Mouse (Mus musculus) limb, embryonic 12.5 days (tissue): ENCODE results near the gene Cacna1d. TPM values are rescaled to one million over a fixed set of nuclear protein-coding genes. Genes with fewer than 3 reads are reported as not detected.

ENCODE experiments used
- ATAC-seq: fragments of 200-750 bp; cut with Nextera tagmentation; 2 replicates; pipeline ENCODE4 v1.8.0; 2017; ENCODE audit warnings: low read depth, moderate TSS enrichment; ENCODE audit not compliant: insufficient number of reproducible peaks, insufficient read depth, low FRiP score, low TSS enrichment
- H3K27ac ChIP-seq: fragments of 300-500 bp; sonication (generic); 2 replicates; pipeline ENCODE4 v1.5.1; 2016; ENCODE audit warnings: mild to moderate bottlenecking, moderate library complexity
- H3K27me3 ChIP-seq: fragments of 300-500 bp; sonication (generic); 2 replicates; pipeline ENCODE4 v1.6.1; 2016; ENCODE audit warnings: mild to moderate bottlenecking, moderate library complexity
- H3K36me3 ChIP-seq: fragments of 300-500 bp; sonication (generic); 2 replicates; pipeline ENCODE4 v1.6.1; 2016; ENCODE audit warnings: mild to moderate bottlenecking, moderate library complexity
- H3K4me1 ChIP-seq: fragments of 300-500 bp; sonication (generic); replicated peaks from 2 replicates; pipeline ENCODE4 v1.6.1; 2016
- H3K4me2 ChIP-seq: fragments of 300-500 bp; sonication (generic); 2 replicates; pipeline ENCODE4 v1.6.1; 2016; ENCODE audit warnings: mild to moderate bottlenecking, moderate library complexity
- H3K4me3 ChIP-seq: fragments of 300-500 bp; sonication (generic); replicated peaks from 2 replicates; pipeline ENCODE4 v1.5.1; 2016; ENCODE audit warnings: mild to moderate bottlenecking
- H3K9ac ChIP-seq: fragments of 300-500 bp; sonication (generic); replicated peaks from 2 replicates; pipeline ENCODE4 v1.6.1; 2016; ENCODE audit warnings: mild to moderate bottlenecking, moderate library complexity
- H3K9me3 ChIP-seq: fragments of 300-500 bp; sonication (generic); 2 replicates; pipeline ENCODE4 v1.6.1; 2016; ENCODE audit warnings: mild to moderate bottlenecking, moderate library complexity
- WGBS: fragments of 180-500 bp; shearing (Covaris S2); methylation state at CpG from one replicate; pipeline ENCODE4 v1.1.7; 2016; 5-methylcytosine and 5-hydroxymethylcytosine counted together
- polyA plus RNA-seq: library from polyadenylated mRNA; unstranded; fragments of >200 nt; fragmentation: Nextera tagmentation; extraction: Ambion mirVana; gene quantifications from 2 replicates; pipeline ENCODE4 v1.2.1, GENCODE M21; 2016

Cacna1d gene
- polyA plus RNA-seq, 1 experiment from 2014 or later = 3.0 TPM

DNA sequence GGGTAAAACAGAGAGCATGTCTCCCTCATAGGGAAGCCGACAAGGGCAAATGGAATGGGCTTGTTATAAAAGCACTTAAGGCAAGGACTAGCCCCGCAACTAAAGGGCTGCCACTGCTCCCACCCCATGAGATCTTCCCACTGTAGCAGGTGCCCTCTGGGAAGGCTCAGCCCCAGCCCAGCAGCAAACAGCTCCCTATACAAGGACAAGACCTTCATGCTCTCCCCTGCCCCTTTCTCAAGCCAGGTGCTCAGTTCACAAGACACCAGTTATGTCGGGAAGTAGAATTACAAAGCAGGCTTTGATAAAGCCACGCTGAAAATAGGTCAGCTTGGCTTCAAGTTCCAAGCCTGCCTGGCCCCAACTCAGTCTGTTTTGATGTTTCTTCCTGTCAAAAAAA lies 233.6 kb downstream of the Cacna1d start:
- H3K4me3 ChIP-seq = no peak overlapping the region
- H3K4me1 ChIP-seq = peaks cover 31% of the 10 kb centered on the region
- H3K9ac ChIP-seq = no peak overlapping the region
- no peak overlapping the region for H3K27ac ChIP-seq
- ATAC-seq = no peak
- H3K9me3 ChIP-seq = no peaks in the 10 kb centered on the region
- H3K4me2 ChIP-seq = no peak overlapping the region
- no peaks in the 10 kb centered on the region for H3K36me3 ChIP-seq
- 44% methylated on average over 4 of the region's 4 CpGs for WGBS
- peaks cover 7% of the 10 kb centered on the region; the same call in 1 of the 2 replicates for H3K27me3 ChIP-seq

DNA sequence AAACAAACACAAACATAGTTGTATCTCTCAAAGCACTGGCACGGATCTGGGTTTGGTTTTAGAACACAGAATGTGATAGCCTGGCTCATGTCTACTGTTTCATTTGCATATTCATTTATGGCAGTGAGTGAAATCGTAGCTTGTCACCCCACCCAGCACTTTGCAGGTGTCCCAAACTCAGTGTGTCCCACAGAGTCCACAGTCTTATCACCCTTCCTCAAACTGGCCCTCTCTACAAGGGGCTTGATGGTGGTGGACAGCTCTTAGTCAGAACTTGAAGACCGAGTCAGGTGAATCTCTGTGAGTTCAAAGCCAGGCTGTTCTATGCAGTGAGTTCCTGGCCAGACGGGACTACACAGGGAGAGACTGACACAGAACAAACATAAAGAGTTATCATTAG lies 234.8 kb downstream of the Cacna1d start:
- H3K4me2 ChIP-seq = no peak overlapping the region
- 72% methylated on average over 4 of the region's 4 CpGs for WGBS

DNA sequence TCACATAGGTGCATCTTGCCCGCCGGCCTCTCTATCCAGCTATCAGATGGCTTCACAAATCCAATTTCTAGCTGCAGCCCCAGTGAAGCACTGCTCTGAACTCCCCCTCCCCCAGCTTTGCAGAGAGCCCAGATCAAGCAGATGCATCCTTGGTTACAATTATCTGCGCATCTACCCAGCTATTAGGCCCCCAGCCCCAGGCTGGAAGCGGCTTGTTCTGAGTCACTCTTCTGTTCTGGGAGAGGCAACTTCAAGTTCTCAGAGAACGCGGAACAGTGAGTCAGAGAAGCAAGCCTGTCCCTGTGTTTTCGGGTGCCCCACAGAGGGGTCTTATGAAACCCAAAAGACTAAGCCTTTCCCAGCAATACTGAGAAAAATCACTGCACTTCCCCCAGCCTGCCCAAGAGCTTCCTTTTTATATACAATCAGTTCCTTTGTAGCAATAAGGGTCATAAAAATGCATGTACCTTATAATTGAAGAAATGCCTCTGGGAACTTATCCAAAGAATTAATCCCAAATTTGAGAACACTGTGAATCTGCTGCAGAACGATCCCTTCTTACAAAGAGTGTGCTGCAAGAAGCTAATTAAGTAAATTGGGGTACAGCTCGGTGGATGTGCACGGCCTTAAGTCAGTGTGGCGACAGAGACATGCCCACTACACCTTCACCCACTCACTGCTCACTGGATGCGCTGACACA lies 235.4 kb downstream of the Cacna1d start:
- no peak for ATAC-seq
- H3K36me3 ChIP-seq = no peaks in the 10 kb centered on the region
- no peaks in the 10 kb centered on the region for H3K9me3 ChIP-seq
- peak overlapping the region; percentile 25; the same call in 1 of the 2 replicates for H3K27ac ChIP-seq
- H3K4me1 ChIP-seq = peaks cover 24% of the 10 kb centered on the region
- WGBS = 68% methylated on average over 12 of the region's 12 CpGs
- H3K9ac ChIP-seq = no peak overlapping the region
- no peak overlapping the region for H3K4me2 ChIP-seq
- H3K27me3 ChIP-seq = peaks cover 7% of the 10 kb centered on the region; the same call in 1 of the 2 replicates
- H3K4me3 ChIP-seq = no peak overlapping the region

More for the DNA sequence above, 234.8 kb downstream of the Cacna1d start:
- Histone ChIP-seq H3K9me3 (no peaks in the 10 kb centered on the region), H3K9ac (no peak overlapping the region), H3K27me3 (peaks cover 7% of the 10 kb centered on the region; the same call in 1 of the 2 replicates), H3K4me3 (no peak overlapping the region), H3K36me3 (no peaks in the 10 kb centered on the region), H3K4me1 (peaks cover 25% of the 10 kb centered on the region), H3K27ac (no peak overlapping the region)
- no peak for ATAC-seq

DNA sequence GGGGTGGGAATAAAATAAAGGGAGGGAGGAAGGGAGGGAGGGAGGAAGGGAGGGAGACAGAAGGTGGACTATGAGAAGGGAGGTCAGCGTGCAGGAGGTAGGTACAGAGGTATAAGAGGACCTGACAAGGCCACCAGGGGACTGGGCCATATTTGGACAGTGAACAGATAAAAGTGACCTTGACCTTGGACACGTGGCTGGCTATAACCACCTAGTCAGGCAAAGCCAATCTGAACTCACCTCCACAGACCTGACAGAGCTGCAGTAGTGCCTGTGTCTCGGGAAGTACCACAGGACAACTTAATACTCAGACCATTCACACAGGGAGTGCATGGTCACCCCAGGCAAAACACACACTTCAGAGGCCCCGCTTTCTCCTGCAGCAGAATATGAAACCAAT lies 236.5 kb downstream of the Cacna1d start:
- H3K4me1 ChIP-seq = peaks cover 24% of the 10 kb centered on the region
- no peak for ATAC-seq
- no peaks in the 10 kb centered on the region for H3K36me3 ChIP-seq
- H3K9ac ChIP-seq = no peak overlapping the region
- peaks cover 7% of the 10 kb centered on the region; the same call in 1 of the 2 replicates for H3K27me3 ChIP-seq
- H3K27ac ChIP-seq = no peak overlapping the region
- 81% methylated on average over 4 of the region's 4 CpGs for WGBS
- no peaks in the 10 kb centered on the region for H3K9me3 ChIP-seq
- no peak overlapping the region for H3K4me2 ChIP-seq
- H3K4me3 ChIP-seq = no peak overlapping the region

DNA sequence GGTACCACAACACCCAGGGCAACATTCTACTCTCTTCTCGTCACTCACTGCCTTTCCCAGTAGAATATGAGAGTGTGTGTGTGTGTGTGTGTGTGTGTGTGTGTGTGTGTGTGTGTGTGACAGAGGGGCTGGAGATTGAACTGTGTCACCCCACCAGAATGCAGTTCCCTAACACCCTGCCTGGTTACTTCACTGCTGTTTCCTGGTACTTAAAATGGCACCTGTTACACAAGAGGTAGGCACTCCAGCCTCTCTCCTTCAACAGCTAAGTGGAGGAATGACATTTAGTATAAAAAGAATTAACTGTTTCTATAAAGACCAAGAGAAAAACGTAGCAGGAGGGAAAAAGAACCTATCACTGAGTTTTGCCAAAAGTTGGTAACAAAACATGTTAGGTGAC lies 238.4 kb downstream of the Cacna1d start:
- WGBS = 83% methylated on average over 2 of the region's 2 CpGs
- Histone ChIP-seq H3K4me1 (peaks cover 14% of the 10 kb centered on the region), H3K9ac (no peak overlapping the region)

DNA sequence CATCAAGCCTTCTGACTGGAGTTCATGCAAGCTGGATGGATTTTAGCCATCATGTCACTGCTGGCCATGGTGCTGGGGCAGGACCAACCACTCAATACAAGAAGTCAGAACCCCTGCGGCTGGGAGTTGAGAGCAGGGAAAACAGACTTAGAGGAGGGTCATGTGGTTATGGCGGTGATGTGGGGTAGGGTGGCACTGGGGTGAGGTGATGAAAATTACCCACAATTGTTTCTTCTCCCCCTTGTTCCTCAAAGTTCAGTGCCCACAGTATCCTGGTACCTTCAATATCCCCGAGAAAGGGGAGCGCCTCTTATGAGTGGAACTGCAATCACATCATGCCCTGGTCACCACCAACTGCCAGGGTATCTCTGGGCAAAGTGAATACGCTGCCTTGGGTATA lies 239.9 kb downstream of the Cacna1d start:
- ATAC-seq = no peak
- Histone ChIP-seq H3K4me1 (peaks cover 10% of the 10 kb centered on the region), H3K4me2 (no peak overlapping the region), H3K36me3 (no peaks in the 10 kb centered on the region), H3K9ac (no peak overlapping the region), H3K9me3 (no peaks in the 10 kb centered on the region), H3K27ac (no peak overlapping the region), H3K27me3 (no peaks in the 10 kb centered on the region), H3K4me3 (no peak overlapping the region)
- 92% methylated on average over 5 of the region's 5 CpGs for WGBS

More for the DNA sequence above, 238.4 kb downstream of the Cacna1d start:
- Histone ChIP-seq H3K4me3 (no peak overlapping the region), H3K9me3 (no peaks in the 10 kb centered on the region), H3K4me2 (no peak overlapping the region), H3K36me3 (no peaks in the 10 kb centered on the region), H3K27me3 (no peaks in the 10 kb centered on the region), H3K27ac (no peak overlapping the region)
- ATAC-seq = no peak

DNA sequence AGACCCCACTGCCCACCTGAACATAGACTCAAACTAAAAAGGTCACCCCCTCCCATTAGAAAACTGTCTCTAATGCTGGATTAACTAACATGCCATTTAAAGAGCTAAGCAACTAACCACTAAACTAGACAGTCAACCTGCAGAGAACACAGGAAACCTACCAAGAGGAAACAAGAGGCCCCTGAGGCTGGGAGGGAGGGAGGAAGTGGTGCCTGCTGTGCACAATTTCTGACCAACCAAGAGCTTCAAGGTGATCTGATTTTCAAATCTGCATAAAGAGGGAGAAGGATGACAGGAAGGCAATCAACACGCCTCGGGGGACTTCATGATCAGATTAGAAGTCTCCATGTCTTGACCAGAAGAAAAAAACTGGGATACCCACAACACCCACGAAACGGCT lies 241.7 kb downstream of the Cacna1d start:
- H3K27ac ChIP-seq = no peak overlapping the region
- no peaks in the 10 kb centered on the region for H3K9me3 ChIP-seq
- no peak overlapping the region for H3K9ac ChIP-seq
- no peaks in the 10 kb centered on the region for H3K36me3 ChIP-seq
- 0 out of 2 replicates have a peak, but pooled peaks cover 3% of the 10 kb centered on the region for H3K4me1 ChIP-seq
- ATAC-seq = no peak
- no peaks in the 10 kb centered on the region for H3K27me3 ChIP-seq
- no peak overlapping the region for H3K4me2 ChIP-seq
- no peak overlapping the region for H3K4me3 ChIP-seq
- WGBS = 83% methylated on average over 4 of the region's 4 CpGs

DNA sequence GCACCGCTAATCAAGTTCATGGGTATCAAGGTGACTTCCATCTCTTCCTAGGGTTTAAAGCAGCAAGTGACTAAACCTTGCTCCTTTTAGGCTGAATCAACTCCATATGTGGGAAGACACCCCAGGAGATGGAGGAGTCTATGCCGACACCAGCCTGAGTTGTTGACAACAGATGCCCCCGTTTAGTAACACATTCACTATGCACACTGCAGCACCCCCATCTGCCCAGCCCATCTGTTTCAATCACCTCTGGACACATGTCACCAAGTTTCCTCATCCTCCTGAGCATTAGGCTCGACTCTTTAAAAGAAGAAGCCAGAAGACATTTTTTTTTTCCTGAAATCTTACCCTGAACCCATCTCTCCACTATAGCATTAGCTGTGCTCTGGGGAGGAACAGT lies 242.4 kb downstream of the Cacna1d start:
- WGBS = 67% methylated on average over 4 of the region's 4 CpGs
- no peak overlapping the region for H3K9ac ChIP-seq
- H3K4me2 ChIP-seq = no peak overlapping the region
- H3K36me3 ChIP-seq = no peaks in the 10 kb centered on the region
- 0 out of 2 replicates have a peak, but pooled peaks cover 3% of the 10 kb centered on the region for H3K4me1 ChIP-seq
- no peak for ATAC-seq
- no peak overlapping the region for H3K4me3 ChIP-seq
- H3K27me3 ChIP-seq = no peaks in the 10 kb centered on the region
- H3K9me3 ChIP-seq = no peaks in the 10 kb centered on the region
- H3K27ac ChIP-seq = no peak overlapping the region

DNA sequence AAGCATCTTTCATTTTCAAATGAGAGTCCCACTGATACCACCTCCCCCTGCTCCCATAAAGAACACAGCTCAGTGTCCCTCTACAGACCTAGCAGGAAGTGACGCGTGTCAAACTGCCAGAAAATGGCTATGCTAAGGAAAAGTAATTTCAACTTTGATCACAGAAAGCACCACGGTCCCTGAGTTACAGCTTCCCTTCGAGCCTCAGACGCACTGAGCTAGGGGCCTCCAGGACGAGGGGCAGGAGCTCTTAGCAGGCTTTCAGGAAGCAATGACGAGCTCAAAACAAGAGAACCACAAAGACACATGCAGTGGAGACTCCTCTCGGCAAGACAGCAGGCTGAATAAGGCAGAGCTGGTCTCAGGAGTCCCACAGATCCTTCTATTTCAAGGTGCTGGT lies 243.1 kb downstream of the Cacna1d start:
- no peaks in the 10 kb centered on the region for H3K9me3 ChIP-seq
- no peak overlapping the region for H3K4me3 ChIP-seq
- no peak overlapping the region for H3K9ac ChIP-seq
- WGBS = 65% methylated on average over 8 of the region's 8 CpGs
- H3K36me3 ChIP-seq = no peaks in the 10 kb centered on the region
- no peak overlapping the region for H3K27ac ChIP-seq
- no peaks in the 10 kb centered on the region for H3K27me3 ChIP-seq
- 0 out of 2 replicates have a peak, but pooled peaks cover 3% of the 10 kb centered on the region for H3K4me1 ChIP-seq
- no peak for ATAC-seq
- H3K4me2 ChIP-seq = no peak overlapping the region

DNA sequence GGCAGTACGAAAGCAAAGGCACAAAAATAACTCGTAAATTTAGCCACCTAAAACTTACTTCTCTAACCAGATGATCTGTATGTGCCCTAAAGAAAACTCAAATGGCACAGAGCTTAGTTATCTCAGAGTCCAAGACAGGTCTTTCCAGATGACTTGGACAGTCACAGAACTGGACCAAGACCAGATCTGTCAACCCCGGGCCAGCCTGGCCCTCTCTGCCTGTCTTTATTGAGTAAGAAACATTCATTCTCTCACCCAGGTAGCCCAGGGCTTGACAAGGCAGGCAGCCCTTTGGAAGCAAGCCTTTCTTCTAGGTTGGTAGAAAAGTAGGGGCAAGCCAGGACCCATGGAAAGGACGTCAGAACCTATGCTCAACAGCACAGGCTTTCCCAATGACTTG lies 243.6 kb downstream of the Cacna1d start:
- Histone ChIP-seq H3K36me3 (no peaks in the 10 kb centered on the region), H3K9me3 (no peaks in the 10 kb centered on the region), H3K4me1 (0 out of 2 replicates have a peak, but pooled peaks cover 3% of the 10 kb centered on the region), H3K27ac (no peak overlapping the region), H3K4me2 (no peak overlapping the region), H3K9ac (no peak overlapping the region), H3K4me3 (no peak overlapping the region), H3K27me3 (no peaks in the 10 kb centered on the region)
- WGBS = 88% methylated on average over 4 of the region's 4 CpGs
- no peak for ATAC-seq

DNA sequence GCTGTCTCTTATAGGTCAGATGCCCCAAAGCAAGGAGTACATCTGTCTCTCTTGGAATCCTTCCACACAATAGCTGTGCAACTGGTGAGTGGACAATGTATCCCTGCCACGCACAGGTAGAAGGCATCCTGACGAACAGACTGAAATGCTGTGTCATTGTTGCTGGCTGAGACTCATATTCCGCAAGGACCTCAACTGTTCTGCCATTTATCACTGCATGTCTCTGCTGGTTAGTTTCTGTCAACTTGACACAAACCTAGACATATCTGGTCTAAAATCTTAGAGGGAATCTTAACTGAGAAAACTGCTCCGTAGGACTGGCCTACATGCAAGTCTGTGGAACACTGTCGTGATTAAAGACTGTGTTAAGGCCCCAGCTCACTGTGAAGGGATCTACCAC lies 246.5 kb downstream of the Cacna1d start:
- 84% methylated on average over 5 of the region's 5 CpGs for WGBS
- Histone ChIP-seq H3K9me3 (no peaks in the 10 kb centered on the region), H3K9ac (no peak overlapping the region)

DNA sequence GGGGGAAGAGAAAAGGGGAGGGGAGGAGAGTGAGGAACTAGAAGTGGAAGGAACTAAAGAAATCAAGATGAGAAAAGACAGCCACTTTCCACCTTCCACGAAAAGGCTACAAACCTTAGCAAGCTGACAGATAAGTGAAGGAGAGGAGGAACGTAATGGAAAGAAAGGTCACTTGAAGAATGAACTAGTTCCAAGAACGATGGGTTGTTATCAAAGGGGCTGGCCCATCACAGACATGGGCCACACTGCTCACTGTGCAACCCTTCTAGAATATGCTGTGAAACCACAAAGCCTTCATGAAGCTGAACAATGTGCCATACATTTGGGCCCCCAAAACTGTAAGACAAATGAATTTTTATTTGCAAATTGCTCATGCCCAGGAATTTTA lies 248.4 kb downstream of the Cacna1d start:
- H3K27ac ChIP-seq = no peak overlapping the region
- no peak overlapping the region for H3K9ac ChIP-seq
- no peaks in the 10 kb centered on the region for H3K27me3 ChIP-seq
- no peak for ATAC-seq
- no peak overlapping the region for H3K4me3 ChIP-seq
- no peaks in the 10 kb centered on the region for H3K4me1 ChIP-seq
- no peaks in the 10 kb centered on the region for H3K9me3 ChIP-seq
- WGBS = 87% methylated on average over 3 of the region's 3 CpGs
- H3K36me3 ChIP-seq = no peaks in the 10 kb centered on the region
- H3K4me2 ChIP-seq = no peak overlapping the region

More for the DNA sequence above, 246.5 kb downstream of the Cacna1d start:
- Histone ChIP-seq H3K4me2 (no peak overlapping the region), H3K4me1 (0 out of 2 replicates have a peak, but pooled peaks cover 3% of the 10 kb centered on the region), H3K27ac (no peak overlapping the region), H3K36me3 (no peaks in the 10 kb centered on the region), H3K4me3 (no peak overlapping the region), H3K27me3 (no peaks in the 10 kb centered on the region)
- no peak for ATAC-seq
